In genomic region chr11:20062801-20063200, GRCm38 (mm10) we compare ENCODE assay signal across 8 mouse cellular contexts. TPM values are rescaled to one million over a fixed set of nuclear protein-coding genes. Genes with fewer than 3 reads are reported as not detected.
A peak's percentile ranks its signal among the peaks of the same experiment; 100 is the strongest.
DNase-seq lines count a peak whose midpoint lies in the region; TF ChIP-seq lines count a peak whose summit lies in the region.
"Not testable (repeated sequence)": the region's sequence is repeated elsewhere in the genome, so short reads cannot be mapped to it uniquely, and the experiment has no call there.

No protein-coding gene starts in this region.

- not testable (repeated sequence) for TF ChIP-seq POLR2A in myocyte (IDR thresholded peaks at IDR 0.05; ENCODE audit: insufficient read length, low read depth)

- H3K4me1 ChIP-seq in ES-E14 (ENCODE audit: control insufficient read depth in 2 of 2, insufficient read depth in 2 of 2, low read length in 2 of 2, poor library complexity in 1 of 2), result peaks cover 16 to 24% of the 10 kb centered on the region in 2 experiments

- DNase-seq in ES-E14 (ENCODE audit: low read depth, low spot score), result not testable (repeated sequence)
- peak; percentile 52 for DNase-seq in R1 (ENCODE audit: low read depth, low spot score)
- DNase-seq in adrenal gland, adult (ENCODE audit: inconsistent age in 2 of 2, low spot score in 1 of 2), result peak; percentile 37 to 65
- peak; percentile 10 for DNase-seq in adrenal gland, adult 8-10 months
- DNase-seq in adrenal gland, postnatal 14 days, result peak; percentile 26
- peak; percentile 39 to 41 for DNase-seq in adrenal gland, postnatal 36 days
- DNase-seq in cerebellum, postnatal 25 days, result peak; percentile 41 to 53

- not testable (repeated sequence) for H3K79me2 ChIP-seq in myocyte (ENCODE audit: control insufficient read depth, insufficient read depth)

- H3K4me2 ChIP-seq in myocyte (ENCODE audit: low read depth), result not testable (repeated sequence)

- in situ Hi-C loops in ES-E14 (cut with MboI; ENCODE audit: low sequenced_read_pairs in 2 of 2, unreplicated experiment in 2 of 2), result loop anchor here in 1 of 2 experiments (10.0 kb wide), 1 partner anchor 228 kb away; no protein-coding TSS in a partner anchor

- H3K27me3 ChIP-seq in myocyte (ENCODE audit: control insufficient read depth, insufficient read depth, insufficient read length), result not testable (repeated sequence)

- not testable (repeated sequence) for H3ac ChIP-seq in myocyte (ENCODE audit: control insufficient read depth, insufficient read length)

- H3K36me3 ChIP-seq in ES-E14 (ENCODE audit: control insufficient read depth, insufficient read depth, low read length, poor library complexity, severe bottlenecking), result peaks cover 13% of the 10 kb centered on the region
- peaks cover 52% of the 10 kb centered on the region for H3K36me3 ChIP-seq in myocyte (ENCODE audit: control insufficient read depth, insufficient read depth)

- H3K9me3 ChIP-seq in ES-E14 (ENCODE audit: control insufficient read depth, insufficient read depth, low read depth, low read length), result not testable (repeated sequence)

- not testable (repeated sequence) for H3K4me3 ChIP-seq in ES-E14 (ENCODE audit: insufficient read depth in 1 of 2, low read depth in 1 of 2, low read length in 2 of 2, poor library complexity in 1 of 2, severe bottlenecking in 1 of 2); myocyte

- H3K27ac ChIP-seq in ES-E14 (ENCODE audit: insufficient read depth, low read depth, low read length, poor library complexity, severe bottlenecking), result 0 out of 2 replicates have a peak overlapping the region, but pooled peaks have one; percentile 17

- not testable (repeated sequence) for H3K9ac ChIP-seq in ES-E14 (ENCODE audit: insufficient read depth, low read depth, low read length, poor library complexity, severe bottlenecking)

TF ChIP-seq in myocyte, 11 proteins besides CTCF, POLR2A, EP300 and RAD21:
- peak in 2 of 3 experiments; percentile 19 to 45 for TF ChIP-seq MYOG (IDR thresholded peaks at IDR 0.05; ENCODE audit: control insufficient read depth in 1 of 3, insufficient read depth in 1 of 3, insufficient read length in 2 of 3, low read depth in 2 of 3)
- TF ChIP-seq MYOD1 (IDR thresholded peaks at IDR 0.05; ENCODE audit: control insufficient read depth in 1 of 3, insufficient read length in 2 of 3, low read depth in 2 of 3), result peak in 2 of 3 experiments; percentile 25 to 44

RNA-seq across cellular contexts. Expression of gene Actr2, which starts 49.9 kb away (rescaled TPM):
- total RNA-seq in ES-E14 (2012; rRNA removed), result 70.3 and 107 TPM in 2 replicates
- 100 to 1,000 TPM; 136 to 161 (median 154) TPM for total RNA-seq in adrenal gland, adult 8-10 months (2022)
- 104 and 110 TPM in 2 replicates for total RNA-seq in adrenal gland, postnatal 14 days (2021)
- total RNA-seq in adrenal gland, postnatal 36 days (2021), result 100 to 1,000 TPM; 144 to 147 TPM
- 30.2 TPM for polyA plus RNA-seq in myocyte (2012; fragmentation: generic; extraction: Trizol)
